Mouse (Mus musculus) cerebellum, adult 18-20 months (tissue): Measurements from ENCODE around the gene Zfp949.
"Not testable (repeated sequence)": the region's sequence is repeated elsewhere in the genome, so short reads cannot be mapped to it uniquely, and the experiment has no call there.

Experiments used
- DNase-seq, 2 experiments: peaks; one replicate each; pipeline ENCODE4 v3.0.0; 2021

The Zfp949 gene

GRCm38 (mm10) chr9:88542816-88543215, 5.0 kb upstream of the Zfp949 start:
- DNase-seq = no peak

GRCm38 (mm10) chr9:88545534-88545933, 2.3 kb upstream of the Zfp949 start:
- DNase-seq = peak in 1 of 2 experiments; percentile 29

GRCm38 (mm10) chr9:88546166-88546565, 1.7 kb upstream of the Zfp949 start:
- DNase-seq = peak; percentile 63 to 71

- no peak for DNase-seq
Measured at GRCm38 (mm10) chr9:88546657-88547056, 1.2 kb upstream of the Zfp949 start.

GRCm38 (mm10) chr9:88547270-88547669, 550 bp upstream of the Zfp949 start:
- DNase-seq = peak; percentile 38 to 39

- no peak for DNase-seq
Measured at GRCm38 (mm10) chr9:88548614-88548945, 760 bp downstream of the Zfp949 start.

GRCm38 (mm10) chr9:88553071-88553470, 5.3 kb downstream of the Zfp949 start:
- DNase-seq = no peak

- DNase-seq = peak in 1 of 2 experiments; percentile 32
Measured at GRCm38 (mm10) chr9:88558146-88558545, 10.3 kb downstream of the Zfp949 start.

GRCm38 (mm10) chr9:88561476-88561875, 13.7 kb downstream of the Zfp949 start:
- not testable (repeated sequence) for DNase-seq

GRCm38 (mm10) chr9:88570471-88570870, 22.7 kb downstream of the Zfp949 start:
- DNase-seq = not testable (repeated sequence)

- not testable (repeated sequence) for DNase-seq
Measured at GRCm38 (mm10) chr9:88580591-88580990, 32.8 kb downstream of the Zfp949 start, which contains the start of gene Trim43a. Gene Trim43a (plus strand): TSS chr9:88580891.

GRCm38 (mm10) chr9:88593708-88594107, 45.9 kb downstream of the Zfp949 start:
- not testable (repeated sequence) for DNase-seq

- DNase-seq = peak; percentile 97 to 99
Measured at GRCm38 (mm10) chr9:88599206-88600162, 51.7 kb downstream of the Zfp949 start.
